Mouse (Mus musculus): ENCODE measurements around the gene Ap5m1.

Gene Ap5m1

DNA sequence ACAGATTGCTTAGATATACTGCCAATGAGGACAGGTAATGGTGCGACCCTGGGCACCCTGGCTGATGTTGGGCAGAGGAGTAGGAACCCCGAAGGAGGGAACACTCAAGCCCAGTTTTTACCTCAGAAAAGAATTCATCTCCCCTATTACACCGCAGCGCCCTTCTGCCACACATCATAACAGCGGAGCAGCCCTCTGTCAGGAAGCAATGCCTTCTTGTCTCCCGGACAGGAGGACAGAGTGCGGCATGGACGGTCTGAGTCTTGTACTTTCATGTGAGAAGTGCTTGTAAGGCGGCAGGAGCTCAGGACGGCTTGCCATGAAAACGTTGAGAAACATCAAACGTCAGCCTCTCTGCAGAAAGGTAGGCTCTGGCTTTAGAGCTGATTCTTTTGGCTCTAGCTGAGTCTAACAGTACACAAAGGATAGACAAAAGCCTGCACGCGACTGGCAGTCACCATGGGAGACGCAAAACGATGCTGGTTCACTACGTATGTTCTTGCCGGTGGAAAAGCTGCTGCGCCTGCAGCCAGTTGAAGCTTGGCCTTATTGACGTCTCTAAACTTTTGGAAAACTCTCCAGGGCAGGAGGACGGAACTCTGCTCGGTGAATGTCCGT is 61.4 kb downstream of the Ap5m1 start:
- DNase-seq (ENCODE audit: low read depth, low spot score), result no peak

DNA sequence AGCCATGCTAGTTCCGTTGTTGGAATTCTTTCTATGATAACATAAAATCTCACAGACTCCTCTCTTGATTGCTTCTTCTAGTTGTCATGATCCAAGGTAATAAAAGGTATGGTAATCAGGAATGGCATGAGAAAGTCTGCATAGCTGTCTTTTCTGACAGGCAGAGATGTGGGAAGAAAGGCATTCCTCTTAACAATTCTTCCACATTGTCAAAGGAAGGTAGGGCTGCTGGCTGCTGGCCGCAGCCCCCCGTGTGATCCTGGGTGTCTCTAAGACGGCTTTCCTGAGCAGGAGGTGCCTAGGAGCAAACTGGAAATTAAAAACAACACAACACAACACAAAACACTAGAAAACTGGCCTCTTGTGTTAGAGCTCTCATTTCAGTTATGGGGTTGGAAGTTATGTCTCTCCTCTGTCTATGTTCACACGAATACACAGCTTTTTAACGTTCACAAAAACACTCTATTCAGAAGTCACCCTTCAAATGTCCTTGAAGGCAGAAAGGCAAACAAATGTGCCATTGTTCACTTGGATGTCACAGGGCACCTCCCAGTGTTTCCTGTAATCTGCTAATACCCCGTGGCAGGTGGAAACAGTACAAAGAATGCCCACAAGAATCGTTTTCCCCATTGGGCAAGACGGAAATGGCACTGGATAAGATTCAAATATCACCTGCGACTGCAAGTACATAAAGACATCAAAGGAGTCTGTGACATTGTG is 62.8 kb downstream of the Ap5m1 start:
- DNase-seq (ENCODE audit: low read depth, low spot score), result no peak

DNA sequence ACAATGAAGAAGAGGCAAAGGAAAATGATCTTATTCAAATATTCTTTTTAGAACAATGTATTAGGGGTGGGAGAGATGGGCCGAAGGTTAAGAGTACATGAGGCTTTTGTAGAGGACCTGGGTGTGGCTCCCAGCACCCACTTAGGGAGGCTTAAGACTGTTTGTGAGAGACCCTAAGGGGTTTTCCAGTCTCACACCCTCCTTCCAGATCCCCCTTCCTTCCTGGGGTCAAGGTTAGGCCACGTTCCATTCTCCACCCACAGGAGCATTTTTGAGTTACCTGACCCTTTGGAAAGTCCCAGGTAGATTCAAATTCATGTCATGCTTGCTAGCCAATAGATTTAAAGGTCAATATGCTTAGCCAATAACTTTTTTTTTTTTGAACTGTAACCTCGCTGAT is 66.5 kb downstream of the Ap5m1 start:
- no peak for DNase-seq (ENCODE audit: low read depth, low spot score)

DNA sequence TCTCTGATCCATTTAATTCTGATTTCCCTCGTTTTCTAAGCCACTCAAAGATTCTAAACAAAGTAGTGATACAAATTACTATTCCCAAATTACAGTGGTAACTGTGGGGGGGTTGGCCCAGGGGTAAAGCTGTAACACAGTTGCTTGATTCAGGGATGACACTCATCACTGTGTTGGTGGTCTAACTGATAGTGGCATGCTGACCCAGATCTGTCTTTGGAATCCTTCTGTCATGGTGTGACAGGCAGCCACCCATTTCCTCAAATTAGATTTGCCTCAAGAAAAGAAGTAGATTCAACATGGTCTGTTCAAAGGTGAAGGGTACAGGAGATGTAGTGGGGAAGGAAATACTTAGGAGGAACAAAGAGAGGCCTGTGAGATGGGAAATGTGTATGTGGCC is 72.3 kb downstream of the Ap5m1 start:
- no peak for DNase-seq (ENCODE audit: low read depth, low spot score)

DNA sequence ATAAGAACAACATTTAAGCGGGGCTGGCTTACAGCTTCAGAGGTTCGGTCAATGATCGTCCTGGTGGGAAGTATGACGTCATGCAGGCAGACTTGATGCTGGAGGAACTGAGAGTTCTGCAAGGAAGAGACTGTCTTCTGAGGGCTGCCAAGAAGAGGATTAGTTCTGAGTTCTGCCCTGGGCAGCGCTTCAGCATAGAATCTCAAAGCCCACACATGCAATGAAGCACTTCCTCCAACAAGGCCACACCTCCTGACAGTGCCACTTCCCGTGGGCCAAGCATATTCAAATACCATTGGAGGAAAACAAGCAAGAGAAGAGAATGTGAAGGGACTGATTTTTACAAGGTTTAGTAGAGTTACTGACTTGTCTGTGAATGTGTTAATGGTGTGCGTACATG is 74.9 kb downstream of the Ap5m1 start:
- DNase-seq (ENCODE audit: low read depth, low spot score), result no peak
